Mouse (Mus musculus): ENCODE measurements around the gene Rmnd5a. TPM values are rescaled to one million over a fixed set of nuclear protein-coding genes. Genes with fewer than 3 reads are reported as not detected.

The Rmnd5a gene
- total RNA-seq, 2 experiments from 2014 or later, result 128 to 132 TPM

DNA sequence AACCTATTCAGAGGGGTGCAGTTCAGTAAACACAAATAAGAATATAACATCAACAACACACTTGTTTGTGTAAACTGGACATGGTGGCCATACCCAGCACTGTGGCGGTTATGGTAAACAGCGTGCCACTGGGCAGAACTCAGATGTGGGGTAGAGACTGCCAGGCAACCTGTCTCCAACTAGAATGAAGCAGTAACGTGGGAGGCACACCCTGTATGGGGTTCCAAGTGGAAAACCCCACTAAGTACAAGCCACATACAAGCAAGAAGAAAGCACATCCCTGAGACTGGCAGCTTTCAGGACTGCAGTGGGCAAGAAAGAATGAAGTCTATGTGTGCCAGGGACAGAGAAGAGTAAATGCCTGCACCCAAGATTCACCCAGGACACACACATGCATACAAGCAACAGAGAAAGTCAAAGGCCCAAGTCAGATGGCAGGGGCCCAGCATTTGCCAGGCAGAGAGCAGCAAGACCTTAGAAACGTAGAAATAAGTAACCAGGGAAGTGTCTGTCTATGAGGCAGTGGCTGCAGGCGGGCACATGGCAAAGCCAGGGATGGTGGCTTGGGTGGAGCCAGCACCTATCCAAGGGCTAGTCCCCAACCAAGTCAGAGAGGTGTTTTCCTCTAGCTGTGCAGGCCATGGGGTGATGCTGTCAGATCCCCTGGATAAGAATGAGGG is 68.3 kb downstream of the Rmnd5a start:
- DNase-seq (ENCODE audit: low spot score), result no peak

- no peak for DNase-seq (ENCODE audit: low spot score)
Observed at GRCm38 (mm10) chr6:71371085-71371605, 69.3 kb downstream of the Rmnd5a start.

DNA sequence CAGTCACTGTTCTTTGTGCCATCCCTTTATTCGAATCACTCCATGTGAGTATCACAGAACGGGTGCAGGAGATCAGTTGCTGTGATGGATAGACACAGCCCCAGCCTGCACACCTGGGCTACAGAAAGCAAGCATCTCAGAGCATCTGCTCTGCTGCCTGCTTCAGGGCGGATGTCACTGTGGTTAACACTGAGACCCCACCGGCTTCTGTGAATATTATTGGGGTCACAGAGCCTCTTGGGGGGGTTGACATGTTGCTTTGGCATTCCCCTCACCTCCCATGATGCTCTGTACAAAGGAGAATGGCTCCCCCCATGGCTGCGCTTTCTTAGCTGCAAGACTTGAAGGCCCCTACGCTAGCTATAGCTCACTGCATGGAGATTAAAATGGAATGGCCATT is 71.0 kb downstream of the Rmnd5a start:
- no peak for DNase-seq (ENCODE audit: low spot score)

DNA sequence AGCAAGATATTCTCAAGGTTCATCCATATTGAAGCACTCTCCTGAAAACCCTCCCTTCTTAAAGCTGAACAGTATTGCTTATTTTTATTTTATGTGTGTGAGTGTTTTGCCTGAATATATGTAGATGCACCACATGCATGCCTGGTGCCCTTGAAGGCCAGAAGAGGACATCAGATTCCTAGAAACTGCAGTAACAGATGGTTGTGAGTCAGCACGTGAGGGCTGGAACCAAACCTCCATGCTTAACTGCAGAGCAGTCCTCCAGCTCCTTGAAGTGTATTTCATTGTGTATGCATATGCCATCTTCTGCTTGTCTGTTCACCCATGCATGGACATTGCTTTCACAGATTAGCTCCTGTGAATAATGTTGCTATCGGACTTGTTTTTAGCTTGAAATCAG is 76.4 kb downstream of the Rmnd5a start:
- no peak for DNase-seq (ENCODE audit: low spot score)

- DNase-seq (ENCODE audit: low spot score), result no peak
Observed at GRCm38 (mm10) chr6:71361156-71361670, 79.2 kb downstream of the Rmnd5a start.

DNA sequence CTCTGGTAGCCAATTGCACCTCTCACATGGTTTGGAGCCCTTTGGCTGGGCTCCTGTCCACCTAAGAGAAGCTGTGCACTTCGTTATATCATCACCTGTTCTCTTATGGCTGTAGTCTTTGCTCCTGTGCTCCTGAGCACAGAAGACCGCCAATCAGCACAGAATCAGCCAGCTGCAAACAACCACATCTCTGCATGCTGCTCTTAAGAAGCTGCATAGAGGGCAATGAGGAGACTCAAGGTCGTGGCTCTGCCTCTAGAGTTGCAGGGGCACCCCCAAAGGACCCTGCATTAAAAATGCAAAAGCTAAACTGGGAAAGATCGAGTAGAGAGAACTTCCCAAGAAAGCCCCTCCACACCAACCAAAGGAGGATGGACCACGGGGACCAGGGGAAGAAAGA is 79.7 kb downstream of the Rmnd5a start:
- no peak for DNase-seq (ENCODE audit: low spot score)

DNA sequence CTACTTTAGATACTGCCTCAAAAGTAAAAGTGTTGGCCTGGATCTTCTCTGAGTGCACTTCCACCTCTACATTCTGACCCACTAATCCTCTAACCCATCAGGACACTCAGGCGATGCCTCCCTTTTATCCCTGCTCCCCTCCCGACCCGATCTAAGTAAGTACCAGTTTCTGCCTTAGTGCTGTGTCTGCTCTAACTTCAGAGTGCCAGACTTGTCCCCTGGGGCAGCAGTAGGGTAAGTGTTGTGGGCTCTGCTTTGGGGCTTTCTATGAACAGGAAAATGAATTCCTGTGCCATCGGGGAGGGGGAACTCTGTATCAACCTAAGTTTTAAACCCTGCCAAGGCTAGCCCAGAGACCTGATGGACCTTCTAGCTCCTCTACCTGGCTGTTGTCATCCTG is 80.2 kb downstream of the Rmnd5a start:
- DNase-seq (ENCODE audit: low spot score), result no peak

- DNase-seq (ENCODE audit: low spot score), result no peak
Observed at GRCm38 (mm10) chr6:71357493-71357892, 82.9 kb downstream of the Rmnd5a start.

- DNase-seq (ENCODE audit: low spot score), result no peak
Observed at GRCm38 (mm10) chr6:71353722-71354121, 86.7 kb downstream of the Rmnd5a start.

DNA sequence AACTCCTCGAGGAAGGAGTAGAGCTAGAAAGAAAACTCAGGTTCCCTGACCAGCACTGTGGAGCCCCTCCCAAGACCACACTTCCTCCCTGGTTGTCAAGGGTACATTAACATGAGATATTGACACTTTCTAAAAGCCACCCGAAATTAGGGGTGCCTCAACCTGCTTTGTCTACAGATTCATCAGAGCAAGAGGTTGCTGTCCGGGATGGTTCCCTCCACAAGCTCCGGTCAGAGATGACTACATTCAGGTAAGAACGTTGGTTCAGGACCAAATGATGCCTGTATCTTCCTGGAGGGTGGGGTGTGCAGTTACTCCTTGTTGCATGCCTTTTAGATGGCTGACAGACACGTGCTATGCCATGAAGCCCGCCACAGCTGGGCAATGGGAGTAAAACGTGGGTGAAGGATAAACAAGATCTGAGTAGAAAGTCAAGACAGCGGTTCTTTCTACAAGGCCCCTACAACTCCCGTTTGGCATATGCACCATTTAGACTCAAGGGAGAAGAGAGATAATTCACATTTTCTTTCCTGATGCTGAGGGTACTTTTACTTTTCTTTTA is 87.5 kb downstream of the Rmnd5a start:
- no peak for DNase-seq (ENCODE audit: low spot score)

GRCm38 (mm10) chr6:71352201-71352600 is 88.2 kb downstream of the Rmnd5a start:
- DNase-seq (ENCODE audit: low spot score), result no peak

DNA sequence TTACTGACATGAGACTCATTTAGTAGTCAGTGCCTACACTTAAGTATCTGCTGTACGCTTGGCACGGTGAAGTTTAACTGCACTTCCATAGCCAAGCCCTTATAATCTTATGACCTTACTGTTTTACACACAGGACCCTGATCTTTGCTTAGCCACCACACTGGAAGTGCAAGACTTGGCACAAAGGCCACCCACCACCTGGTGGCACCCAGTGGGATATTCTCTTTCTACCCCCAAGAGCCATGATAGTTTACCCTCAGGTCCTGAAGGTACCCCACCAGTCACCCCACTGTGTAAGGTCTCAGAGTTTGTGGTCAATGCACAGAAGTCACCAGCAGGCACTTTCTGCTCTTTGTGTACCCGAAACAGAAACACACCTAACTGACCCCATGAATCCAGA is 89.2 kb downstream of the Rmnd5a start:
- DNase-seq (ENCODE audit: low spot score), result no peak

- no peak for DNase-seq (ENCODE audit: low spot score)
Observed at GRCm38 (mm10) chr6:71348006-71348405, 92.4 kb downstream of the Rmnd5a start.

DNA sequence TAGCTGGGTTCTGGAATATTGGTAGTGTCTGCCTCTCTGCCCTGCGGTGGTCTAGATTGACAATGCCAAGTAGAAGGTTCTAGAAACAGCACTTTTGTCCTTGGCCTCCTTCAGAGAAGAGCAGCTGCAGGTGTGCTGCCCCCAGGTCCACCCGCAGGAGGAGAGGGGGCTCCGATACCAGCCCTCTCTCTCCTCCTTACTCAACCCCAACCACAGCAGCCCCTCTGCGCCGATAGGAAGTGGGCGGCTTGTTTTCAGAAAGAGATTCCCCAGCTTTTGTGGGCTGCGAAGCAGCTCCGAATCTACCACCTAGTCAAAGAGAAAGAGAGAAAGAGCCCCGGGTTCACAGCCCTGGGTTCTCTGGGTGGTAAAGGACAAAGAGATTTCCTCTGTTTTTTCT is 99.3 kb downstream of the Rmnd5a start:
- DNase-seq (ENCODE audit: low spot score), result no peak

DNA sequence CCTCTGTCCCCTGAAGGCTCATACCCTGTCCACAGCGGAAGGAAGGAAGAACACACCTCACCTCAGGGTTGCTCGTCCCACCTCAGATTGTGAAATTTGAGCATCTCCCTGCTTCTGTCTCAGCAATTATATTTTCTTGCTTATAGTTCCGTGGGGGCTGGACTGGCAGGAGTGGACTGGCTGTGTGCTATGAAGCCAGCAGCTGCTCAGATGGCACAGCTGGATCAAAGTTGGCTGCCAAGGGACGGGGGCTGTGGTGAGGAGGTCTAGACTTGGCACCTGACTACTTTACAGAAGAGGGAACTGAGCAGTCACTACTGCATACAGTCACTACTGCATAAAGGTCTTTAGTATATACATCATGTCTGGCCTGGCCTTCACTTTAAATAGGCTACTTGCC is 101.1 kb downstream of the Rmnd5a start:
- no peak for DNase-seq (ENCODE audit: low spot score)

DNA sequence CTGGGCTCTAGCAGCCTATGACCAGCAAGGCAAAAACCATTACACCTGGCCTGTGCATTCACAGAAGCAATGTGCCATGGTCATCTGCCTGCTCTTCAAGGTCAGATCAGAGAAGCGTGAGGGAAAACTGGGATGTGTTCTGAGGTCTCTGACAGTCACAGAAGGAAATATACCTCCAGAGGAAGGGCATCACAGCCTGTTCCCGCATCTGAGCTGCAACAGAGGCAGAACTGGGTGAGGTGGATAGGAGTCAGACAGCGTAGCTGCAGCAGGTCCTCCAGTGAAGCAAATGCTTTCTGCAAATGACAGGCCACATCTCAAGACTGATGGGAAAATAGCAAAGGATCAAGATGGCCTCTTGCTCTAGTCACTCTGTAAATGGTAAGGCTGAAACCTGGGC is 101.5 kb downstream of the Rmnd5a start:
- DNase-seq (ENCODE audit: low spot score), result no peak

Other genes starting within 250 kb of the Rmnd5a start
- gene Fabp1, start 240.8 kb downstream of the Rmnd5a start, total RNA-seq (2021), result 1 to 10 TPM in 1 of 2 experiments, not detected in 1; 2.6 TPM
- 10 to 100 TPM; 26.4 to 36.1 TPM for gene Krcc1, start 169.0 kb downstream of the Rmnd5a start, total RNA-seq (2021)
- 100 to 1,000 TPM; 308 to 323 TPM for gene Smyd1, start 118.4 kb downstream of the Rmnd5a start, total RNA-seq (2021)
- gene Cd8b1, start 117.8 kb downstream of the Rmnd5a start, total RNA-seq (2021), result not detected
- gene Cd8a, start 67.2 kb downstream of the Rmnd5a start, total RNA-seq (2021), result not detected
- 10 to 100 TPM; 18.7 to 19.6 TPM for gene Rnf103, start 53.3 kb upstream of the Rmnd5a start, total RNA-seq (2021)
- 10 to 100 TPM; 40.7 to 43.3 TPM for gene Chmp3, start 103.2 kb upstream of the Rmnd5a start, total RNA-seq (2021)
- gene Kdm3a, start 192.4 kb upstream of the Rmnd5a start, total RNA-seq (2021), result 10 to 100 TPM; 10.2 to 12.5 TPM

Measured in gastrocnemius, adult 18-20 months (tissue).